8 mouse cellular contexts compared by ENCODE assay signal in genomic region chr10:59308993-59309715, GRCm38 (mm10). TPM values are rescaled to one million over a fixed set of nuclear protein-coding genes. Genes with fewer than 3 reads are reported as not detected.
DNase-seq lines count a peak whose midpoint lies in the region; ATAC-seq and TF ChIP-seq lines count a peak whose summit lies in the region.

No protein-coding gene starts in this region.

- H3K9ac ChIP-seq in hindbrain, postnatal 0 days (replicated peaks; ENCODE audit: low read length) = no peak overlapping the region
- no peak overlapping the region for H3K9ac ChIP-seq in hindbrain, embryonic 16.5 days (ENCODE audit: low read depth, low read length)
- H3K9ac ChIP-seq in MEL (ENCODE audit: control insufficient read depth, low read depth, low read length, poor library complexity, severe bottlenecking) = no peak overlapping the region

- no peaks in the 10 kb centered on the region for H3K9me3 ChIP-seq in hindbrain, postnatal 0 days (ENCODE audit: low read length)
- H3K9me3 ChIP-seq in hindbrain, embryonic 16.5 days (ENCODE audit: control insufficient read depth, low read length) = no peaks in the 10 kb centered on the region
- H3K9me3 ChIP-seq in MEL (replicated peaks; ENCODE audit: insufficient read depth, low read length) = no peaks in the 10 kb centered on the region
- no peaks in the 10 kb centered on the region for H3K9me3 ChIP-seq in limb, embryonic 10.5 days (replicated peaks)

- no peak for TF ChIP-seq POLR2A in MEL (IDR thresholded peaks at IDR 0.05; ENCODE audit: control insufficient read depth in 1 of 2, insufficient read depth in 1 of 2, low read depth in 1 of 2, low read length in 2 of 2, poor library complexity in 1 of 2)

- TF ChIP-seq RAD21 in MEL (IDR thresholded peaks at IDR 0.05; ENCODE audit: low read depth, low read length) = peak; percentile 73

- H3K27me3 ChIP-seq in hindbrain, postnatal 0 days (ENCODE audit: insufficient read depth, low read length) = no peaks in the 10 kb centered on the region
- no peaks in the 10 kb centered on the region for H3K27me3 ChIP-seq in hindbrain, embryonic 16.5 days (replicated peaks; ENCODE audit: control insufficient read depth, insufficient read depth, low read length)
- H3K27me3 ChIP-seq in MEL (ENCODE audit: control insufficient read depth in 1 of 2, insufficient read depth in 2 of 2, low read length in 2 of 2) = no peaks in the 10 kb centered on the region
- no peaks in the 10 kb centered on the region for H3K27me3 ChIP-seq in limb, embryonic 10.5 days (ENCODE audit: low read depth, poor library complexity, severe bottlenecking)

- H3K36me3 ChIP-seq in hindbrain, postnatal 0 days (ENCODE audit: insufficient read depth, low read length) = no peaks in the 10 kb centered on the region
- H3K36me3 ChIP-seq in hindbrain, embryonic 16.5 days (ENCODE audit: control insufficient read depth, insufficient read depth, low read length) = no peaks in the 10 kb centered on the region
- peaks cover 0 to 5% of the 10 kb centered on the region in 2 experiments; a peak in 1 of 4 replicates for H3K36me3 ChIP-seq in MEL (ENCODE audit: control insufficient read depth in 1 of 2, insufficient read depth in 2 of 2, low read length in 2 of 2)
- no peaks in the 10 kb centered on the region for H3K36me3 ChIP-seq in limb, embryonic 10.5 days

- TF ChIP-seq CTCF in hindbrain, postnatal 0 days (IDR thresholded peaks at IDR 0.05; ENCODE audit: low read depth) = peak; percentile 80
- peak; percentile 59 to 80 (median 79) for TF ChIP-seq CTCF in MEL (IDR thresholded peaks at IDR 0.05 in 2 of 3, conservative IDR thresholded peaks at IDR 0.05 in 1 of 3; ENCODE audit: control insufficient read depth in 1 of 3, insufficient read depth in 1 of 3, low read depth in 2 of 3, low read length in 3 of 3, poor library complexity in 1 of 3, severe bottlenecking in 1 of 3)

- DNase-seq in hindbrain, postnatal 0 days (ENCODE audit: low spot score) = peak; percentile 64
- DNase-seq in 416B (ENCODE audit: low read depth) = peak; percentile 46
- peak; percentile 33 for DNase-seq in MEL (ENCODE audit: low read depth, low spot score)
- DNase-seq in limb, embryonic 10.5 days (ENCODE audit: low spot score) = no peak
- DNase-seq in embryo, embryonic 10.5 days (ENCODE audit: low spot score) = no peak

- H3K27ac ChIP-seq in hindbrain, postnatal 0 days = no peak overlapping the region
- no peak overlapping the region for H3K27ac ChIP-seq in hindbrain, embryonic 16.5 days (ENCODE audit: low read depth, low read length)
- H3K27ac ChIP-seq in MEL (ENCODE audit: control insufficient read depth, low read depth, low read length) = no peak overlapping the region
- no peak overlapping the region for H3K27ac ChIP-seq in limb, embryonic 10.5 days

- ATAC-seq in hindbrain, postnatal 0 days = no peak
- no peak for ATAC-seq in hindbrain, embryonic 16.5 days
- peak; percentile 54; the same call in 1 of the 2 replicates for ATAC-seq in erythroid progenitor cell, adult 5-6 weeks (replicated peaks; ENCODE audit: low FRiP score, poor library complexity, severe bottlenecking)
- ATAC-seq in neutrophil, adult 5-6 weeks (ENCODE audit: extremely low read depth, insufficient number of reproducible peaks, low FRiP score, poor library complexity, severe bottlenecking) = 0 out of 2 replicates have a peak, but pooled peaks have one; percentile 39

- TF ChIP-seq EP300 in MEL (IDR thresholded peaks at IDR 0.05; ENCODE audit: low read depth in 1 of 2, low read length in 2 of 2) = no peak

- H3K4me2 ChIP-seq in hindbrain, postnatal 0 days (ENCODE audit: low read depth, low read length) = no peak overlapping the region
- no peak overlapping the region for H3K4me2 ChIP-seq in hindbrain, embryonic 16.5 days (ENCODE audit: low read length)

- WGBS in hindbrain, postnatal 0 days = 32% methylated on average over 3 of the region's 3 CpGs
- 40% methylated on average over 3 of the region's 3 CpGs for WGBS in hindbrain, embryonic 16.5 days
- 51% methylated on average over 3 of the region's 3 CpGs for WGBS in limb, embryonic 10.5 days

- H3K4me3 ChIP-seq in hindbrain, postnatal 0 days (ENCODE audit: low read length) = no peak overlapping the region
- H3K4me3 ChIP-seq in hindbrain, embryonic 16.5 days (ENCODE audit: low read length) = no peak overlapping the region
- H3K4me3 ChIP-seq in MEL (ENCODE audit: control insufficient read depth in 1 of 2, insufficient read depth in 1 of 2, low read depth in 2 of 2, low read length in 2 of 2) = no peak overlapping the region
- no peak overlapping the region for H3K4me3 ChIP-seq in limb, embryonic 10.5 days

- H3K79me2 ChIP-seq in MEL (ENCODE audit: control insufficient read depth, insufficient read depth, low read length, poor library complexity) = no peaks in the 10 kb centered on the region

- no peaks in the 10 kb centered on the region for H3K4me1 ChIP-seq in hindbrain, postnatal 0 days (ENCODE audit: insufficient read depth, low read length)
- no peaks in the 10 kb centered on the region for H3K4me1 ChIP-seq in hindbrain, embryonic 16.5 days (ENCODE audit: control insufficient read depth, insufficient read depth, low read depth, low read length)
- H3K4me1 ChIP-seq in MEL (ENCODE audit: control insufficient read depth in 1 of 2, insufficient read depth in 2 of 2, low read length in 2 of 2) = 0 out of 4 replicates have a peak, but pooled peaks cover 0 to 4% of the 10 kb centered on the region in 2 experiments
- no peaks in the 10 kb centered on the region for H3K4me1 ChIP-seq in limb, embryonic 10.5 days

TF ChIP-seq in MEL, 35 proteins besides CTCF, POLR2A, EP300 and RAD21:
- TF ChIP-seq TAL1 (IDR thresholded peaks at IDR 0.05; ENCODE audit: low read length) (no peak), ETS1 (IDR thresholded peaks at IDR 0.05; ENCODE audit: low read depth, low read length) (no peak), ZNF384 (IDR thresholded peaks at IDR 0.05; ENCODE audit: low read depth, low read length) (no peak), ELF1 (IDR thresholded peaks at IDR 0.05; ENCODE audit: low read depth, low read length) (no peak), POLR2AphosphoS5 (IDR thresholded peaks at IDR 0.05; ENCODE audit: borderline replicate concordance, low read depth, low read length) (no peak), BHLHE40 (IDR thresholded peaks at IDR 0.05; ENCODE audit: borderline replicate concordance, low read depth, low read length) (no peak), RCOR1 (IDR thresholded peaks at IDR 0.05; ENCODE audit: low read depth, low read length) (no peak), TBP (IDR thresholded peaks at IDR 0.05; ENCODE audit: low read depth, low read length) (no peak), ZC3H11A (IDR thresholded peaks at IDR 0.05; ENCODE audit: low read depth, low read length) (peak; percentile 64), TCF12 (IDR thresholded peaks at IDR 0.05; ENCODE audit: low read depth, low read length) (no peak), ZKSCAN1 (IDR thresholded peaks at IDR 0.05; ENCODE audit: low read depth, low read length) (no peak), MYC (IDR thresholded peaks at IDR 0.05; ENCODE audit: low read depth, low read length) (0 out of 2 replicates have a peak, but pooled peaks have one; percentile 35), MEF2A (IDR thresholded peaks at IDR 0.05; ENCODE audit: extremely low read depth, insufficient replicate concordance, low read depth, low read length, poor library complexity, severe bottlenecking) (no peak), MAZ (IDR thresholded peaks at IDR 0.05; ENCODE audit: low read depth, low read length) (no peak), E2F4 (IDR thresholded peaks at IDR 0.05; ENCODE audit: borderline replicate concordance, low read depth, low read length) (no peak), ZMIZ1 (IDR thresholded peaks at IDR 0.05; ENCODE audit: low read depth, low read length) (no peak), CHD1 (IDR thresholded peaks at IDR 0.05; ENCODE audit: low read depth, low read length) (no peak), SMC3 (IDR thresholded peaks at IDR 0.05; ENCODE audit: low read depth, low read length) (peak; percentile 83)

RNA-seq across cellular contexts. Expression of gene P4ha1, which starts 13.9 kb away (rescaled TPM):
- 17.6 and 18.3 TPM in 2 replicates for total RNA-seq in hindbrain, postnatal 0 days (2014; rRNA removed)
- 12.7 and 13.3 TPM in 2 replicates for polyA plus RNA-seq in hindbrain, postnatal 0 days (2015; fragmentation: Nextera tagmentation; extraction: Ambion mirVana)
- polyA plus RNA-seq in hindbrain, embryonic 16.5 days (2015; fragmentation: Nextera tagmentation; extraction: Ambion mirVana) = 31.4 and 36.3 TPM in 2 replicates
- 18.9 and 50.4 TPM in 2 replicates for total RNA-seq in MEL (2012; rRNA removed)
- 10 to 100 TPM in 1 of 2 experiments, not detected in 1; 50.2 TPM for polyA plus RNA-seq in MEL (2012; ENCODE audit: insufficient read depth in 1 of 2, insufficient read length in 2 of 2, low read depth in 1 of 2, low replicate concordance in 2 of 2, missing spikeins in 1 of 2)
- total RNA-seq in erythroid progenitor cell, adult 5-6 weeks (2015; ENCODE audit: low replicate concordance) = 2.5 and 6.5 TPM in 2 replicates
- total RNA-seq in erythroid progenitor cell, adult 5-6 weeks (2017; ENCODE audit: low replicate concordance) = 8.9 and 12.9 TPM in 2 replicates
- 17.1 and 19.8 TPM in 2 replicates for total RNA-seq in neutrophil, adult 5-6 weeks (2017)
- 53.3 and 53.6 TPM in 2 replicates for polyA plus RNA-seq in limb, embryonic 10.5 days (2016; fragmentation: Nextera tagmentation; extraction: Ambion mirVana)

Comparison
In these comparisons a context has a peak if more than half of its experiments do, and no peak if none do; other contexts are left out.
1. ATAC-seq: peak in erythroid progenitor cell, adult 5-6 weeks (single experiment) and neutrophil, adult 5-6 weeks (single experiment); none in hindbrain, postnatal 0 days (single experiment) and hindbrain, embryonic 16.5 days (single experiment).
2. DNase-seq: peak in hindbrain, postnatal 0 days (single experiment), 416B (single experiment) and MEL (single experiment); none in limb, embryonic 10.5 days (single experiment) and embryo, embryonic 10.5 days (single experiment).